Mouse (Mus musculus): ENCODE measurements around the gene Cebpb.

DNA sequence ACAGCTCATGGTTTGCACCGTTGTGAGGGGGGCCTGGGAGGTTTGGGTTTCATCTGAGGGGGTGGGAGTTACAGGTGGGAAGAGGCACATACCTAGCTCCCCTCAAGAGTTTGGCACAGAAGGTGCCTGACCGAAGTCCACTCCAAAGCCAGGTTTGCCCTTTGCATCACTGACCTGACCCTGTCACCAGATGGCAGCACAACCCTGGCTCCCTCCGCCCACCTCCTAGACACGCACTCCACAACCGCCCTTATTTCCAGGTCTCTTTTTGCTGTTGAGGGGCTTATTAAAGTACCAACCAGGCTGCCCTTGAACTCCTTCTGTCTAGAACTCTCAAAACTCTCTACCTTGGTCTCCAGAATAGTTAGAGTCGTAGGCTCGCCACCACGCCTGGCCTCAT lies 47.4 kb upstream of the Cebpb start:
- TF ChIP-seq CTCF (IDR thresholded peaks at IDR 0.05; ENCODE audit: extremely low read depth, insufficient read depth, low read length): peak; percentile 62
- no peak for TF ChIP-seq POLR2A (IDR thresholded peaks at IDR 0.05; ENCODE audit: extremely low read depth, insufficient read depth, low read length)
